Mouse (Mus musculus): ENCODE data around the gene Arhgef33.
A peak's percentile ranks its signal among the peaks of the same experiment; 100 is the strongest.
"Not testable (repeated sequence)": the region's sequence is repeated elsewhere in the genome, so short reads cannot be mapped to it uniquely, and the experiment has no call there.

Gene Arhgef33

DNA sequence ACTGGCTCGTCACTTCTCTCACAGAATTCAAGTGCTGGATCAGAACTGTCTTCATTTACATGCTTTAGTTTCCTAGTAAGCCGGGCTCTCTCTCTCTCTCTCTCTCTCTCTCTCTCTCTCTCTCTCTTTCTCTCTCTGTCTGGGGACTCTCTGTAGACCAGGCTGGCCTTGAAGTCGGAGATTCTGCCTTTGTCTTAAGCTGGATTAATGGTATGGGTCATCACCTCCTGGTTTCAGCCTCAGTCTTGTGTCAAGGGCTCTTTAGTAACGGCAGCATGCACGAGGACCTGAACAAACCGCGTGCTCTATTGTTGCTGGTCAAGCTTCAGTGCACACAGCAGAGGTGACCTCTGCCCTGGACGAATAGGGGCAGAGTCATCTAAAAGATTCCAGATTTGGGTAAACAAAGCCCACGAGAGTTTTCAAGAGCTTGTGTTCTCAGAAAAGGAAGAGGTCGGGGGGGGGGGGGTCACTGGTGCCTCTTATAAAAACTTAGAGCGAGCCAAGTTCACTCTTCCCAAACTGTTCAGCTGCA lies 39.5 kb downstream of the Arhgef33 start:
- DNase-seq = no peak

GRCm38 (mm10) chr17:80347234-80347633 lies 40.0 kb downstream of the Arhgef33 start:
- no peak for DNase-seq

GRCm38 (mm10) chr17:80360245-80360644 lies 53.0 kb downstream of the Arhgef33 start:
- no peak for DNase-seq

GRCm38 (mm10) chr17:80367276-80367675 lies 60.1 kb downstream of the Arhgef33 start:
- DNase-seq = no peak

DNA sequence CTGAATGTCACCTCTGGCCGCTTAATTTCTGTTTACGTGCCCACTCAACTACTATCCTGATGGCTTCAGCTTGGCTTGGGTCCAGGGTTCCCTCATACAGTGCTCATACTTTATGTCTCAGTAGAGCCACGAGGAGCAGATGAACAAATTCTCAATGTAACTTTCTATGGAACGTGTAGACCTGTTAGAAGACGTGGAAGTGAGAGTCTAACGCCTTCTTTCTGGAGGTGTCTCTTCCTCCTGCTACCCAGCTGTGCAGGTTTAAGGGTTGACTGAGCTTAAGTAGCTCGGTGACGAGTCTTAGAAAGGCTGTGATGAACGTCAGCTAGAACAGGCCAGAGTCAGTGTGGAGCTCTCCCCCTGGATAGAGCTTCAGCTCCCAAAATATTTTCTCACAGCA lies 61.4 kb downstream of the Arhgef33 start:
- DNase-seq = no peak

DNA sequence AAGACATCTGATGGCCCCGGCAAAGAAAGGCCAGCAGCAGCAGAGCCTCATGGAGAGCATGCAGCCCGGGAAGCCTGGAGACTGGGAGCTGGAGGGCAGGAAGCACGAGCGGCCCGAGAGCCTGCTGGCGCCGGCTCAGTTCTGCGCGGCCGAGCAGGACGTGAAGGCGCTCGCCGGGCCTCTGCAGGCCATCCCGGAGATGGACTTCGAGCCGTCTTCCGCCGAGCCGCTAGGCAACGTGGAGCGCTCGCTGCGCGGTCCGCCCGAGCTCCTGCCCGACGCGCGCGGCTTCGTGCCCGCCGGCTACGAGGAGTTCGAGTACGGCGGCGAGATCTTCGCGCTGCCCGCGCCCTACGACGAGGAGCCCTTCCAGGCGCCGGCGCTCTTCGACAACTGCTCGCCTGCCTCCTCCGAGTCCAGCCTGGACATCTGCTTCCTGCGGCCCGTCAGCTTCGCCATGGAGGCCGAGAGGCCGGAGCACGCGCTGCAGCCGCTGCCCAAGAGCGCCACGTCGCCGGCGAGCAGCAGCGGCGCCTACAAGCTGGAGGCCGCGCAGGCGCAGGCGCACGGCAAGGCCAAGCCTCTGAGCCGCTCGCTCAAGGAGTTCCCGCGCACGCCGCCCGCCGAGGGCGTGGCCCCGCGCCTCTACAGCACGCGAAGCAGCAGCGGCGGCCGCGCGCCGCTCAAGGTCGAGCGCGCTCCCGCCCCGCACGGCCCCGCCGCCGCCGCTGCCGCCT lies 66.0 kb downstream of the Arhgef33 start, which contains the start of gene Gm10190:
Gm10190 (minus strand) TSS at position 553 of the 737 bp plus-strand sequence.
- peak; percentile 83 to 84 for DNase-seq

DNA sequence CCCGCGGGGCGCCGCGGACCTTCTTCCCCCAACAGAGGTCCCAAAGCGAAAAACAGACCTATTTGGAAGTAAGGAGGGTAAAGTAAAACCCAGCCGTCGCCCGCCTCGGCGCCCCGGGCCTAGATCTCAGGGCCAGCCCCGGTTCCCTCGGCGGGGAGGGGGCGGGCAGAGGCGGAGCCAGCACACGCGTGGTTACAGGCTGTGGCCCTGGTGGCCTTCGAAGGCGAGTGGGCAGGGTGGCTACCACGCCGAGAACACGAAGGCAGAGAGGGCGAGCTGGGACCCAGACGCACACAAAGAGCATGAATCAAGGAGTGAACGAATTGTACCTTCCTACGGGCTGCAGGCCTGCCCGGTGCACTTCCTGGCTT lies 66.5 kb downstream of the Arhgef33 start:
- no peak for DNase-seq

DNA sequence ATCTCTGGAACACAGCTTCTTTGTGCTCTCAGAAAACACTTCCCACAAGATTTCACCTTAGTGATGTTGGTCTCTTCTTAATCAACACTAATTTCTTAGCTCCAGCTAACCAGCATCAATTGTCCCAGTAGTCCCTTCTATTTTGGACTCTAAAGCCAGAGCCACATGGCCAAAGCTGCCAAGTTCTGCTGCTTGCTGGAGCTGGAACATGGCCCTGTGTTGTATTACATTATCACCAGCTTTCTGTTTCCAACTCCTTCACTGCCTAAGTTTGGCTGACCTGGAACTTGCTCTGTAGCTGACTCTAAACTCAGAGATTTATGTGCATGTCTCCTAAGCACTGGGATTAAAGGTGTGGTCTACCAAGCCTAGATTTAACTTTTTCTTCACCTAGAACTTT lies 71.2 kb downstream of the Arhgef33 start:
- not testable (repeated sequence) for DNase-seq

DNA sequence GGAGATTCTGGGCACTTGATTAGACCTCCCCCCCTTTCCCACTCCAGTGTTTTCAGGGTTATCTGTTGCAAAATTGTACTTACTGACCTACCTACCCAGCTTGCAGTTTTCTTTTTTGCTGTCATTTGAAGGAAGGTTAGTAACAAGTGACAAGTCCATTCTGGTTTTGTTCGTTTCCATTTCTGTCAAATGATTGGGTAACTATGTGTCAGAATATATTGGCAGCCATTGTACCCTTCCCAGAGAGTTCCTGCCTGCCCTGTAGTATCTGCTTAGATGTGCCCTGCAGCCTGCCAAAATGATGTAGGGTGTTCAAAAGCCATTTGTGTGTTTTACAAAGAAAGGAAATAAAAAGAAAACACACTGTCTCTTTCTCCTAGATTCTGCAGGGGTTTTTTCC lies 78.5 kb downstream of the Arhgef33 start:
- no peak for DNase-seq

- DNase-seq = no peak
Observed at GRCm38 (mm10) chr17:80390024-80390423, 82.8 kb downstream of the Arhgef33 start.

DNA sequence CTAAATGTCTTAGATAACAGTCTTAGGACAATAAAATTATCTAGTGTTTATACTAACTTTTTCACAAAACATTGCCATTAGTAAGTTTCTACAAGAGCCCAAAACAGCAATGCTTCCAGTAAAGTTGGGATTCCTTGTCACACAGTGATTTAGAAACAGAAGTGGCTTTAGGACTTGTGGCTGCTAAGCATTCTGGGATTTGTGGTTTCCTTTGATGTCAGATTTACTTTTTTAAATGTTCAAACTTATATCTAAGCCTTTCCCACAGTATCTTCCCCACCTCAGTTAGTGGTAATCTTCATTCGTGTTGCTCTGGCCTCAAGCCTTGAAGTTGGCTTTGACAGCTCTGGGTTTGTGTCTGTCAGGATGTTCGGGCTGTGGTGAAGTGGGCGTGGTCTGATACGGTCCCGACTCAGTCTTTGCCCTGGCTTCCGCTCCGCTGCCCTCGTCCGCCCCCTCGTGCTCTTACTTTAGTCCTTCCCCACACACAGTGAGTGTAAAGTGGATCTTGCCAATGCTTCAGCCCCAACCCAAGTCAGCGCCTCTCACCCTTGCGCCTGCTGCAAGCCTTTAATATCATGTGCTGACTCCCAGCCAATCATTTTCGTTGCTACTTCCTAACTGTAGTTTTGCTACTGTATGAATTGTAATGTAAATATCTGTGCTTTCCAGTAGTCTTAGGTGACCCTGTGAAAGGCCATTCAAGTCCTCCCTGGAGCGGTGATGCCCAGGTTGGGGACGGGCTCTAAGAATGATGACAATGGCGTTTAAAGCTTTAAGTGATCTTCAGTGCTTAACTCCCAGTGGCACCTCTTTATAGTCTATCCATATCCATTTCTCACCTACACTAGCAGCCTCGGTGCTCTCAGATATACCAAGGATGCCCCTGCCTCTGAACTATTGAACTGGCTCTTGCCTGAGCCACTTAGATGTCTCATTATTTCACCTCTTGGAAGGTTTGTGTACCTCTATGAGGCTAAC lies 84.5 kb downstream of the Arhgef33 start:
- peak; percentile 59 to 61 for DNase-seq

GRCm38 (mm10) chr17:80398243-80398642 lies 91.0 kb downstream of the Arhgef33 start:
- DNase-seq = no peak

GRCm38 (mm10) chr17:80411182-80411581 lies 104.0 kb downstream of the Arhgef33 start:
- no peak for DNase-seq

DNA sequence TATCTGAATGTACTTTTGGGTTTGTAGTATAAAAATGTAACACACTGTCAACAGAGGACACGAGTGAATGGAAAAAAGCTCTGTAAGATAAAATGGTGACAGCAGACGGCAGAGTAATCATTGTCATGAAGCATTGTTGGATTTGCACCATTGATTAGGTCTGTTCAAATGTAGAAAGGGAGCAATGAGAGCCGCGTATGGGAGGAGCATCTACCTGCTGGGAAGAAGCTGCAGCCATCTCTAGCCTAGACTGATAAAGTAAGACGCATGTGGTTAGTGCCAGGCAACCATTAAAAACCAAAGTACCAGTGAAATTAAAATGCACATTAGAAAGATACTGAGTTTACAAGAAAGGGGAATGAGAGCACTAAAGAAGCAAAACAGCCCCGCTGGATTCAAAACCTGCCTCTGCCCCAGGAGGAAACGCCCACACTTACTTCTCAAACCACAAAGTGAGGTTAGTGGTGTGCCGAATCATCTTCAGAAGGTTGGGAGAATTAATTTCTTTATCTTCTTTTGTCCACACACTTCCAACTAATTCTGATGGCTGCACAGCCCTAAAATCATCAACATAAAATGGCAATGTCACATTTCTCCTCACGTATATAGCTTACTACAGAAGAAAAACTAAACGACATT lies 111.5 kb downstream of the Arhgef33 start:
- DNase-seq = no peak

DNA sequence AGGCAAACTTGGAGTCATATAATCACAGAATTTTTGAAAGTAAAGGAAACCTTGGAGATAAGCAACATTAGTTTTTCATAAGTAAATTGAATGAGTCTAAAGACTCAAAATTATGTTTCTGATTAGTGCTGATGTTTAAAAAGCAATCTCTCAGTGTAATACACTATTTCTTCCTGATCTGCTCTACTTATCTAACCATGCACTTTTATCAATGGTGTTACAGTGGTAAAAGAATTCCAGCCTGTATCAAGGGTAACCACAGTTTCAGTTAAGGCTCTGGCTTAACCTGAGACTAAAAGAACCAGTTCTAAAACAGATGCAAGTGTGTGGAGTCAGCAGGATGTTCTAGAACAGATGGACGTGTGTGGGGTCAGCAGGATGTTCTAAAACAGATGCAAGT lies 113.8 kb downstream of the Arhgef33 start:
- no peak for DNase-seq

- DNase-seq = no peak
Observed at GRCm38 (mm10) chr17:80426171-80426570, 119.0 kb downstream of the Arhgef33 start.

GRCm38 (mm10) chr17:80426901-80427300 lies 119.7 kb downstream of the Arhgef33 start:
- no peak for DNase-seq

DNA sequence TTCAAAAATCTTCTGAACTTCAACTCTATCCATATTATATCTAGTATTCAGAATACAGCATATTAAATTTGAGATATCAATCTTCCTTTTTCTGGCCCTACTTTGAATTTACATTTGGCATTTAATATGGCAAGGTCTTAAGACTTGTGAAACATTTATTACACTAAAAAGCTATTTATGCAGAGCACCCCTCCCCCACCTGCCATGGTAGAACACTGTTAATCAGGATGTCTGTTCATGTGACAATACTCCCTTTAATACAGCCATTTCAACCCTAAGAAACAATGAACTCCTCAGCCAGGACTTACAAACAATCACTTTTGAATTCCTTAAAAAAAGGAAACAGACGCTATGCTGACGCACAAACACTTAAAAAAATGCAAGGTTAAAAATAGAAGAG lies 120.8 kb downstream of the Arhgef33 start:
- DNase-seq = no peak

GRCm38 (mm10) chr17:80431997-80432396 lies 124.8 kb downstream of the Arhgef33 start:
- DNase-seq = no peak

DNA sequence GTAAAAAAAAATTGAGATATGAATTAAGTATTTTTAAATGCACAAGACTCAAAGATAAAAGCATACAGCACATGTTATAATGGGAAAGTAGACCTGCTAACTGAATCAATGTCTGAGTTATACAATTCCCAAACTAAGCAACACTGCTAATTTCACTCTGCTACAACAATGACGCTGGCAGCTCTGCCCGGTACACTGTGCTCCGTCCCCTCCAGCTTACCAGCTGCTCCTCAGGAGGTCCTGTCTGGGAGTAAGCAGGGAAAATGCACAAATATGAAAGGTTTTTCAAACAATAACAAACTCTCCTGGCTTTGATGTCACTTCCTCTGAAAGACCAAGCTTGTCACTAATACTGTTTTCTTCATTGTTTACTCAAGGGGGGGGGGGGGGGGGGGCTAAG lies 127.2 kb downstream of the Arhgef33 start:
- no peak for DNase-seq

DNA sequence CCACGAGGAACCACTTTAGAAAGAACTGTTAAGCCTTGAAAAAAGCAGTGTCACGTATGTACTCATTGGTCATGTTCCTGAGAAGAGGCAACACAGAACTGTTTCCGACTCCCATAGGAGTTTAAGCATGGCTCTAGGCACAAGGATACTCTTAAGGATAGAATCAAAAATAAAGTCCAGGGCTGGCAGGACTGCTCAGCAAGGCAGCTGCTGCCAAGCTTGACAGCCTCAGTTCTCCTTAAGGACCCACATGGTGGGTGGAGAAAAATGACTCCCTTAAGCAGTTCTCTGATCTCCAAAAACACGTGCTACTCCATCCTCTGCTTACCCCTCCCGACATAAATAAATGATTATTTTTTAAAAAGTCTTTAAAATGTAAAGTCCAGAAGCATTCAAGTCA lies 128.5 kb downstream of the Arhgef33 start:
- no peak for DNase-seq

DNA sequence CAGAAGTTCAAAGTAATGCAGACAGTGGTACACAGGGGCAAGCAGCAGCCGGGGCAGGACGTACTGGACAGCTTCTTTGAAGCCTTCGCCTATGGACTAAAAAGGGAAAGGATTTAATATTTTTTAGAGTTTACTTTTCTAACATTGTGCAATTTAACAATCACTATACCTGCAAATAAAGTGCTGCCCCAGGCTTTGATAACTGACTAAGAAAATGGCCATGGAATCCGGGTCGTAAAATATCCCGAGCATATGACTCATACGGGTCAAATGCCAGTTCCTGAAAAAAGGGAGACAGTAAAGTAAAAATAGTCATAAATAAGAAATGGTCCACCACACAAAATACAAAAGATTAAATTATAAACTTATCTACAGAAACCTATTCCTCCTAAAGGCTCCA lies 138.2 kb downstream of the Arhgef33 start:
- no peak for DNase-seq

DNA sequence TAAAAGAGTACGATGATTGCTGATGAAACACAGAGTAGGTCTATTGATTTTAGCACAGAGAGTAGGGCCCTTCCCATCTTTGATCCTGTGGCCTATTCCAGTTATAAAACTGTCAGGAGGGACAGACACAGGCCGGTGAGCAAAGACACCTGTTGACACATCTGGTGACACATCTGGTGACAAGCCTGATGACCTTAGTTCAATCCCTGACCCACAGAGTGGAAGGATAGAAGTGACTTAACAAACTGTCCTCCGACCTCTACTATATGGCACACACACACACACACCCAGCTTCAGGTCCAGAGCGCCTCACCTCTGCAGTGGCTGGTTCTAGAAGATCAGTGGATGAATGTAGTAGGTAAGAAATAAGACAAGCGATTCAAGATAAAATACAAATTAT lies 139.3 kb downstream of the Arhgef33 start:
- no peak for DNase-seq
